Mouse (Mus musculus): ENCODE measurements around the gene Csrnp3. TPM values are rescaled to one million over a fixed set of nuclear protein-coding genes. Genes with fewer than 3 reads are reported as not detected.
"Not testable (repeated sequence)": the region's sequence is repeated elsewhere in the genome, so short reads cannot be mapped to it uniquely, and the experiment has no call there.

Gene Csrnp3
- polyA plus RNA-seq (2015; fragmentation: Nextera tagmentation; extraction: Ambion mirVana): 0.42 and 0.56 TPM in 2 replicates

GRCm38 (mm10) chr2:65845551-65845950, at the start of gene Csrnp3:
Csrnp3 (plus strand) TSS chr2:65845767.
- Histone ChIP-seq H3K36me3 (ENCODE audit: control insufficient read depth, insufficient read depth, low read length) (no peaks in the 10 kb centered on the region), H3K9ac (ENCODE audit: low read length) (peak within 1 kb of the TSS; percentile 35; the same call in 1 of the 2 replicates), H3K27ac (replicated peaks) (no peak within 1 kb of the TSS), H3K27me3 (ENCODE audit: control insufficient read depth, insufficient read depth, low read length) (no peaks in the 10 kb centered on the region), H3K9me3 (ENCODE audit: control insufficient read depth, low read length) (no peaks in the 10 kb centered on the region), H3K4me3 (ENCODE audit: low read depth, low read length) (peak within 1 kb of the TSS; percentile 41), H3K4me2 (replicated peaks; ENCODE audit: low read depth) (peak within 1 kb of the TSS; percentile 54), H3K4me1 (replicated peaks; ENCODE audit: control insufficient read depth, insufficient read depth) (no peaks in the 10 kb centered on the region)
- peak; percentile 21 for DNase-seq (ENCODE audit: low spot score)
- no peak; the same call in 1 of the 2 replicates for ATAC-seq (ENCODE audit: low FRiP score, low TSS enrichment)
- no peak for TF ChIP-seq CTCF (IDR thresholded peaks at IDR 0.05; ENCODE audit: low read depth)
- no peak for TF ChIP-seq EP300 (optimal IDR thresholded peaks at IDR 0.05)
- 5% methylated on average over 6 of the region's 6 CpGs for WGBS

GRCm38 (mm10) chr2:65801054-65801709, 44.4 kb upstream of the Csrnp3 start:
- H3K4me1 ChIP-seq (replicated peaks; ENCODE audit: control insufficient read depth, insufficient read depth): no peaks in the 10 kb centered on the region
- no peak overlapping the region for H3K27ac ChIP-seq (replicated peaks)
- H3K27me3 ChIP-seq (ENCODE audit: control insufficient read depth, insufficient read depth, low read length): no peaks in the 10 kb centered on the region
- H3K9me3 ChIP-seq (ENCODE audit: control insufficient read depth, low read length): no peaks in the 10 kb centered on the region
- no peak for DNase-seq (ENCODE audit: low spot score)
- TF ChIP-seq EP300 (optimal IDR thresholded peaks at IDR 0.05): no peak
- no peak for TF ChIP-seq CTCF (IDR thresholded peaks at IDR 0.05; ENCODE audit: low read depth)
- no peak overlapping the region for H3K4me3 ChIP-seq (ENCODE audit: low read depth, low read length)
- no peak overlapping the region for H3K9ac ChIP-seq (ENCODE audit: low read length)
- no peak overlapping the region for H3K4me2 ChIP-seq (replicated peaks; ENCODE audit: low read depth)
- ATAC-seq (ENCODE audit: low FRiP score, low TSS enrichment): no peak
- no peaks in the 10 kb centered on the region for H3K36me3 ChIP-seq (ENCODE audit: control insufficient read depth, insufficient read depth, low read length)
- 84% methylated on average over 1 of the region's 1 CpGs for WGBS

GRCm38 (mm10) chr2:65806556-65806955, 39.0 kb upstream of the Csrnp3 start:
- no peaks in the 10 kb centered on the region for H3K9me3 ChIP-seq (ENCODE audit: control insufficient read depth, low read length)
- no peak for ATAC-seq (ENCODE audit: low FRiP score, low TSS enrichment)
- WGBS: 89% methylated on average over 6 of the region's 6 CpGs
- no peak for TF ChIP-seq CTCF (IDR thresholded peaks at IDR 0.05; ENCODE audit: low read depth)
- TF ChIP-seq EP300 (optimal IDR thresholded peaks at IDR 0.05): no peak
- no peak for DNase-seq (ENCODE audit: low spot score)
- no peak overlapping the region for H3K4me2 ChIP-seq (replicated peaks; ENCODE audit: low read depth)
- no peak overlapping the region for H3K27ac ChIP-seq (replicated peaks)
- H3K9ac ChIP-seq (ENCODE audit: low read length): no peak overlapping the region
- no peak overlapping the region for H3K4me3 ChIP-seq (ENCODE audit: low read depth, low read length)
- H3K27me3 ChIP-seq (ENCODE audit: control insufficient read depth, insufficient read depth, low read length): no peaks in the 10 kb centered on the region
- no peaks in the 10 kb centered on the region for H3K36me3 ChIP-seq (ENCODE audit: control insufficient read depth, insufficient read depth, low read length)
- no peaks in the 10 kb centered on the region for H3K4me1 ChIP-seq (replicated peaks; ENCODE audit: control insufficient read depth, insufficient read depth)

- H3K4me3 ChIP-seq (ENCODE audit: low read depth, low read length); H3K36me3 ChIP-seq (ENCODE audit: control insufficient read depth, insufficient read depth, low read length); ATAC-seq (ENCODE audit: low FRiP score, low TSS enrichment); DNase-seq (ENCODE audit: low spot score); H3K4me1 ChIP-seq (replicated peaks; ENCODE audit: control insufficient read depth, insufficient read depth); H3K9ac ChIP-seq (ENCODE audit: low read length); H3K27me3 ChIP-seq (ENCODE audit: control insufficient read depth, insufficient read depth, low read length); H3K9me3 ChIP-seq (ENCODE audit: control insufficient read depth, low read length); H3K4me2 ChIP-seq (replicated peaks; ENCODE audit: low read depth); H3K27ac ChIP-seq (replicated peaks): not testable (repeated sequence)
- 91% methylated on average over 6 of the region's 6 CpGs for WGBS
Observed at GRCm38 (mm10) chr2:65811203-65811602, 34.4 kb upstream of the Csrnp3 start.

- Histone ChIP-seq H3K4me2 (replicated peaks; ENCODE audit: low read depth) (peak overlapping the region; percentile 52), H3K4me1 (replicated peaks; ENCODE audit: control insufficient read depth, insufficient read depth) (no peaks in the 10 kb centered on the region), H3K9ac (ENCODE audit: low read length) (no peak overlapping the region), H3K9me3 (ENCODE audit: control insufficient read depth, low read length) (no peaks in the 10 kb centered on the region), H3K4me3 (ENCODE audit: low read depth, low read length) (peak overlapping the region; percentile 35), H3K27me3 (ENCODE audit: control insufficient read depth, insufficient read depth, low read length) (no peaks in the 10 kb centered on the region), H3K36me3 (ENCODE audit: control insufficient read depth, insufficient read depth, low read length) (no peaks in the 10 kb centered on the region), H3K27ac (replicated peaks) (no peak overlapping the region)
- ATAC-seq (ENCODE audit: low FRiP score, low TSS enrichment): no peak
- 22% methylated on average over 20 of the region's 20 CpGs for WGBS
- TF ChIP-seq EP300 (optimal IDR thresholded peaks at IDR 0.05) (no peak), CTCF (IDR thresholded peaks at IDR 0.05; ENCODE audit: low read depth) (no peak)
- peak; percentile 14 for DNase-seq (ENCODE audit: low spot score)
Observed at GRCm38 (mm10) chr2:65818080-65818796, 27.3 kb upstream of the Csrnp3 start.

Measured in stomach, postnatal 0 days (tissue).